Comparison of ENCODE assay signal across 19 mouse cellular contexts in the genomic region with DNA sequence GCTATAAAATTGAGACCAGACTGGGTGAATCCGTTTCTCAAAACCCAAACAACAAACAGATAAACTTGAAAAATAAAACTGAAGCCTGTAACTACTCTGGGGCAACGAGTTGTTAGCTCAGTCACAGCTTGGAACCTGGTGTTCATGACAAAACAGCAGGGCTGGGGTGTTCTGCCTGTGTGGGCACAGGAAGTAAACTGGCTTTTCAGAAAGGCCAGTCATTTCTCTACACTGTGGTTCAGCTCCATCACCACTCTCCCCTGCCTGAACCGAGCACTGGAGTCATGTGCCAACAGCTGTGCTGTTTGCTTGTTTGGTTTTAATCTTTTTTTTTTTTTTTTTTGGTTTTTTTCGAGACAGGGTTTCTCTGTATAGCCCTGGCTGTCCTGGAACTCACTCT. TPM values are rescaled to one million over a fixed set of nuclear protein-coding genes. Genes with fewer than 3 reads are reported as not detected.
A peak's percentile ranks its signal among the peaks of the same experiment; 100 is the strongest.
DNase-seq lines count a peak whose midpoint lies in the region; ATAC-seq and TF ChIP-seq lines count a peak whose summit lies in the region.
"Had no signal": no experiment of that assay in that cellular context is flagged by ENCODE, and none has a peak within 500 bp of the region (broad histone marks: within the 10 kb centered on the region; RNA-seq: fewer than 3 reads in every experiment).

No protein-coding gene starts in this region.

- intact Hi-C loops in left cerebral cortex, adult 2 months (cut with DNase I): no loop called here
- intact Hi-C loops in left cerebral cortex, postnatal 36 days (cut with DNase I): no loop called here

- no peak for TF ChIP-seq CTCF in left cerebral cortex, adult 2 months (IDR thresholded peaks at IDR 0.05)

- peak; percentile 95 for ATAC-seq in activated CD4-positive, CD25-positive, alpha-beta regulatory T cell, adult 4 months
- ATAC-seq: midbrain, embryonic 16.5 days had no signal

- DNase-seq in left cerebral cortex, adult 2 months (ENCODE audit: extremely low spot score in 1 of 2, low spot score in 2 of 2): no peak
- no peak for DNase-seq in left cerebral cortex, postnatal 36 days (ENCODE audit: low spot score in 2 of 2)
- peak; percentile 76 for DNase-seq in CD4-positive, CD25-positive, alpha-beta regulatory T cell, adult 2 months (ENCODE audit: low read depth, low spot score)
- DNase-seq in natural killer cell, adult 2 months (ENCODE audit: low spot score in 2 of 2): peak; percentile 76
- no peak for DNase-seq in frontal cortex, postnatal 25 days (ENCODE audit: low spot score in 2 of 2)
- DNase-seq in ovary, adult 18-20 months (ENCODE audit: low spot score): no peak
- DNase-seq: adrenal gland, postnatal 10 days; cerebellum, adult 2 months; cerebellum, postnatal 25 days; gastrocnemius, postnatal 10 days; kidney, adult 8-10 months; kidney, postnatal 14 days; liver, embryonic 13.5 days; lung, embryonic 14.5 days had no signal

- 0 out of 2 replicates have a peak overlapping the region, but pooled peaks have one; percentile 15 for H3K27ac ChIP-seq in left cerebral cortex, adult 2 months
- H3K27ac ChIP-seq: embryonic facial prominence, embryonic 12.5 days; hindbrain, embryonic 13.5 days; limb, embryonic 13.5 days; liver, embryonic 13.5 days had no signal

- H3K4me3 ChIP-seq in left cerebral cortex, adult 2 months: no peak overlapping the region
- H3K4me3 ChIP-seq: embryonic facial prominence, embryonic 12.5 days; hindbrain, embryonic 13.5 days; limb, embryonic 13.5 days; liver, embryonic 13.5 days had no signal

RNA-seq across cellular contexts. Expression of gene Klf2, which starts 24.9 kb away (rescaled TPM):
- 10 to 100 TPM; 17.1 to 32.3 TPM for total RNA-seq in left cerebral cortex, adult 2 months (2021)
- 10 to 100 TPM; 13.5 to 22.2 TPM for total RNA-seq in left cerebral cortex, postnatal 36 days (2021)
- polyA plus RNA-seq in activated CD4-positive, CD25-positive, alpha-beta regulatory T cell, adult 4 months (2017; shearing (Covaris generic)): 10 to 100 TPM; 27.6 to 39.0 TPM

RNA-seq across cellular contexts. Expression of gene Gm10282, which starts 38.7 kb away (rescaled TPM):
- total RNA-seq in left cerebral cortex, adult 2 months (2021): 1 to 10 TPM; 3.9 to 6.2 TPM
- total RNA-seq in left cerebral cortex, postnatal 36 days (2021): 1 to 10 TPM; 5.2 to 6.4 TPM
- polyA plus RNA-seq in activated CD4-positive, CD25-positive, alpha-beta regulatory T cell, adult 4 months (2017; shearing (Covaris generic)): 10 to 100 TPM; 25.8 to 62.2 TPM

Comparison
In these comparisons a context has a peak if more than half of its experiments do, and no peak if none do; other contexts are left out.
1. DNase-seq: peak in CD4-positive, CD25-positive, alpha-beta regulatory T cell, adult 2 months (single experiment) and natural killer cell, adult 2 months (2 of 2); none in left cerebral cortex, adult 2 months (0 of 2), left cerebral cortex, postnatal 36 days (0 of 2), frontal cortex, postnatal 25 days (0 of 2) and ovary, adult 18-20 months (single experiment).